Mouse (Mus musculus) brain, adult 2 months (tissue): ENCODE measurements around the gene Herpud1.
"Not testable (repeated sequence)": the region's sequence is repeated elsewhere in the genome, so short reads cannot be mapped to it uniquely, and the experiment has no call there.

Source experiments
- DNase-seq: peaks from one replicate; pipeline ENCODE4 v3.0.0; 2011; ENCODE audit warnings: low read depth, low spot score

Gene Herpud1

GRCm38 (mm10) chr8:94375551-94375991, 10.7 kb upstream of the Herpud1 start:
- no peak for DNase-seq

GRCm38 (mm10) chr8:94376176-94376575, 10.1 kb upstream of the Herpud1 start:
- no peak for DNase-seq

GRCm38 (mm10) chr8:94376580-94376979, 9.7 kb upstream of the Herpud1 start:
- no peak for DNase-seq

- DNase-seq, result no peak
These were observed 9.2 kb upstream of the Herpud1 start for GRCm38 (mm10) chr8:94377031-94377430.

- DNase-seq, result no peak
These were observed 8.5 kb upstream of the Herpud1 start for GRCm38 (mm10) chr8:94377714-94378205.

- no peak for DNase-seq
These were observed 7.3 kb upstream of the Herpud1 start for GRCm38 (mm10) chr8:94378763-94379415.

- no peak for DNase-seq
These were observed 6.6 kb upstream of the Herpud1 start for GRCm38 (mm10) chr8:94379686-94380085.

GRCm38 (mm10) chr8:94384166-94384565, 2.1 kb upstream of the Herpud1 start:
- no peak for DNase-seq

GRCm38 (mm10) chr8:94385506-94386213, 578 bp upstream of the Herpud1 start:
- no peak for DNase-seq

- peak; percentile 91 for DNase-seq
These were observed 918 bp downstream of the Herpud1 start for GRCm38 (mm10) chr8:94387027-94387684.

GRCm38 (mm10) chr8:94387785-94388184, 1.5 kb downstream of the Herpud1 start:
- no peak for DNase-seq

GRCm38 (mm10) chr8:94389531-94389930, 3.3 kb downstream of the Herpud1 start:
- no peak for DNase-seq

- DNase-seq, result no peak
These were observed 4.2 kb downstream of the Herpud1 start for GRCm38 (mm10) chr8:94390429-94390828.

GRCm38 (mm10) chr8:94390910-94391309, 4.7 kb downstream of the Herpud1 start:
- no peak for DNase-seq

- DNase-seq, result peak; percentile 63
These were observed 5.9 kb downstream of the Herpud1 start for GRCm38 (mm10) chr8:94392147-94392546.

- DNase-seq, result no peak
These were observed 6.4 kb downstream of the Herpud1 start for GRCm38 (mm10) chr8:94392648-94393047.

- DNase-seq, result no peak
These were observed 9.8 kb downstream of the Herpud1 start for GRCm38 (mm10) chr8:94395851-94396540.

GRCm38 (mm10) chr8:94396964-94397657, 10.9 kb downstream of the Herpud1 start:
- DNase-seq, result peak; percentile 86

GRCm38 (mm10) chr8:94398587-94398986, 12.3 kb downstream of the Herpud1 start:
- no peak for DNase-seq

- DNase-seq, result no peak
These were observed 13.2 kb downstream of the Herpud1 start for GRCm38 (mm10) chr8:94399361-94399953.

GRCm38 (mm10) chr8:94399957-94400356, 13.7 kb downstream of the Herpud1 start:
- not testable (repeated sequence) for DNase-seq
